Mouse (Mus musculus): ENCODE results near the gene Clasrp.

Clasrp gene

DNA sequence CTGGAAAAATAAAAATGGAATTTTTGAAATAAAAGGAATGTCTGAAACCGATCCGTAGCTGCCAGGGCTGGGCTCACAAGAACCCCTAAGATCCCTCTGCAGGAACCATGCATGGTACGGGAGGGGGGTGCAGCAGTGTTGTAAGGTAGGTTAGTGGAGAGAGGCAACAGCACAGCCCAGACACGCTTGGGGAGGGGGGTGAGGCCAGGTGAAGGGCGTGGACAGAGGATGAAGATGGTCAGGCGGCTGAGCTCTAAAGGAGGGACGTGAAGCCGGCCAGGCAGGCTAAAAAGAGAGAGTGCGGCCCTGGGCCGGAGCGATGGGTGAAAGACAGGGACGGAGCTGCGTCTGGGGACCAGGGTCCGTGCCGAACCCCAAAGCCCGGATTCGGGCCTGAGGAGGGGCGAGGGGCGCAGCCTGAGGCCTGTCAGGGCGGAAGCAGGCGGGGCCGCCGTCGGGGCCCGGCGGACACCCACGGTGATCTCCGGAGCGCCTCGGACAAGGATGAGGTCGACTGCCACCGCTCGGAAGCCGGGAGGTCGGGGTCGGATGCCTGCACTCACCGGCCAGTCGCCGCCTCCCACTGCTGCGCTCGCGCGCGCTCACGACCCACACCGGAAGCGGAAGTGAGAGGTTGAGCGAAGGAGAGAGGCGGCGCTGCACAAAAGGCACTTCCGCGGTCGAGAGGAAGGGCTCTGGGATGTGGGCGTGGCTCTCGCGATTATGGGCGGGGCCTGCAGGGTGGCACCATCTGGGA lies at the start of gene Clasrp:
TSS of gene Clasrp (minus strand) at position 638 of the 757 bp plus-strand sequence.
- DNase-seq, result peak; percentile 93 to 95

DNA sequence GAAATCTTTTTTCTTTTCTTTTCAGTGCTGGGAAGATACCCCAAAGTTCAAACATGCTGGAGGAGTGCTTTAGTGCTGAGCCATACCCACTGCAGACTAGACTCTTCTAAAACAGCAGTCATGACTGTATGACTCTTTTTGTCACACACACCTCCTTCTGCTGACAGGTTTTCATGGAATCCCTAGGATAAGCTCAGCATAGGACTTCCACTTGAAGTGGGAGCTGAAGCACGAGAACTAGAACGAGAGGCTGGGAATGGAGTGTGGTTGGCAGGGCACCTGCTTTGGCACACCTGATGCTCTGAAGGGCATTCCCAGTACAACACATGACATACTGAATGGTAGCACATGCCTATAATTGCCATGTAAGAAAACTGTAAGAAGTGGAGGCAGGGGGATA lies 48.3 kb upstream of the Clasrp start:
- DNase-seq, result no peak

DNA sequence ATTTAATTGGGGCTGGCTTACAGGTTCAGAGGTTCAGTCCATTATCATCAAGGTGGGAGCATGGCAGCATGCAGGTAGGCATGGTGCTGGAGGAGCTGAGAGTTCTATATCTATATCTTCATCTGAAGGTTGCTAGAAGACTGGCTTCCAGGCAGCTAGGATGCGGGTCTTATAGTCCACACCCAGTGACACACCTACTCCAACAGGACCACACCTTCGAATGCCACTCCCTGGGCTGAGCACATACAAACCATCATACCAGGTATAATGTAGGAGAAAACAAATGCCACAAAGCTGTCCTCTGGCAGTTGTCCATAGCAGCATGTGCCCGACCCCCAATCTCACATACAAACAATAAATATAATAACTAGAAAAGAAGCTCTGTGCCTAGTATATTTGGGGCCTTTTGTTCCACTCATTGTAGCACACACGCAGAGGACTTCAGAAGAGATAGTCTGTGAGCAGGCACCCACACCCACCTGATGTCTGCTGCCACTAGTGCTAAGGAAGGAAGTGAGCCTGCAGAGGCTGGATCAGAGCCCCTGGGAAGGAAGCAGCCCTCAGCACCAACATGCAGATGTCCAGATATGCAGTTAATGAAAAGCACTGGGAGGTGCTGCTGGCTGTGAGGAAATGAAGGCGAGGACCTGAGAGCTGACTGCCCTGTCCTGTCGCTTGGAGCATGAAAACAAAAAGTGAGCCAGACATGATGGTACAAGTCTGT lies 46.9 kb upstream of the Clasrp start:
- no peak for DNase-seq

DNA sequence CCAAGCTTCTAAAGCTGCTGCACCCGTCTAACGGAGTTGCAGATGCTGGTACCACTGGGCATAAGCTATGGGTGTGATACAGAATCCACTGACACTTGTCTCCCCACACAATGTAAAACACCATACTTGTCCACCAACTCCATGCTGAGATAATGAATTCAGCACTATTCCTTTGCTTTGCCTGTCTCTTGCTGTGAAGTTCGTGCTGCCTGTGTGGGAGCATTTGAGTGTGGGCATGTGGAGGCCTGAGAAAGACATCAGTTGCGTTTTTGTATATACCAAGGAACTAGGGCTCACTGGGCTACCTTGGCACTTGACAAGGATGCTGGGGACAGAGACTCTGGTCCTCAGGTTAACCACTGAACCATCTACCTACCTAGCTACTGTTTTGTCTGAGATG lies 36.9 kb upstream of the Clasrp start:
- DNase-seq, result no peak

DNA sequence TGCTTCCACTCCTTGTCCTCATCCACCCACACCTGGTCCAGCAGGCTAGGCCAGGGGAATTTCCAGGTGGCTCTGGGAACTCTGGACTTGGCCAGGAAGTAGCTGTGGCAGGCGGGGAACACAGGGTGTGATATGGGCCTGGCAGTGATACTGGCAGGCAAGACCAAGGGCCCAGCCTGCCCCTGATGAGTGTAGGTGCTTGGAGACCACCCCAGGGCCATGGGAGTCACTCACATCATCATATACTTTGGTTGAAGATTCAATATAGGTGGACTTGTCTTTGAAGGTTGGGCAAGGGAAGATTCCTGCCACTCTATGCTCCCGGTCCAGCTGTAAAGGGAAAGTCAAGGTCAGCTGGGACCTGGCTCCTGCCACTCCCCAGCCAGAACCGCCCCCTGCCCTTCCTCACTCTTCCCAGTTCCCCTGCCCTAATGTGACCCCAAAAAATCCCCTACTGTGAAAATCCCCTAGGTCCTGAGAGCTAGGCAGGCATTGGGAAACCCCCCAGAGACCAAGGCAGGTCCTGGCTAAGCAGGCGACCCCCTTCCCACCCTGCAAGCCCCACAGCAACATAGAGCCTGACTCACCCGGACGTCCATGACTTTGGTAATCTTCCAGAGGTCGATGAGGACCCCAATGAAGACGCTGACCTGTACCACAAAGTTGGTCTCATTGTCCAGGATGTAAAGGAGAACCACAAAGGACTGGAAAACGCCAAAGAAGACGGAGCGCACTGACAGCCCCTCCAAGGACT lies 31.0 kb upstream of the Clasrp start:
- no peak for DNase-seq

DNA sequence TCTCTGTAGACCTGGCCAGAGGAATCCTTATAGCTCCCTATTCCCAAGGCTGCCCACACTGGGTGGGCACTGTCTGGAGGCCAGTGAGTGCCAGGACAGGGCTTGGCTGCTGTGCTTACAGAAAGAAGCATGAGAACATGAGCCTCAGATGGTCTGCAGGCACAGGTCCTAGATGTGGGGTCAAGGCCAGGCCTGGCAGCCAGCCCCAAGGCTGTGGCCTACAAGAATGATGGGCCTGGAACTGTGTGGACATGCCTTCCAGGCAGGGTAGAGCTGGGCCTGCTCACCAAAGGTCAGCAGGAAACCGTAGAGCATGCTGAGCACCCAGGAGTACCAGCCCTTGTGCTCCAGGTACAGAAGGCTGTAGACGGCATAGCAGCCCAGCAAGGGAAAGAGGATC lies 30.3 kb upstream of the Clasrp start:
- DNase-seq, result no peak

DNA sequence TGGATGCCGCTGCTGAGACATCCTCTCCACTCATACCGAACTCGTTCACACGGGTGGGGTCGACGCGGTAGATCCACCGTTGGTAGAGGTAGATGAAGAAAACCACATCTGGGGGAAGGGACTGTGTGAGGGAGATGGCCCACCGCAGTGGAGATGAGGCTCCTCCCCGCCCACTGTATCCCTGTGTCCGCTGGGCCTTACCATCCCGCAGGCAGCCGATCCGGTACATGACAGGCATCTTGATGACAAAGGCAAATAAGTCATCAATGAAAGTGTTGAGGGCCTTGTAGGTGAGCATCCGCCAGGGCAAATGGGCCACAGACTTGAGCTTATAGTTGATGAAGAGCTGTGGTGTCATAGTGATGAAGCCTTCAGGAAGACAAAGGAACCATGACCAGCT lies 29.6 kb upstream of the Clasrp start:
- DNase-seq, result no peak

DNA sequence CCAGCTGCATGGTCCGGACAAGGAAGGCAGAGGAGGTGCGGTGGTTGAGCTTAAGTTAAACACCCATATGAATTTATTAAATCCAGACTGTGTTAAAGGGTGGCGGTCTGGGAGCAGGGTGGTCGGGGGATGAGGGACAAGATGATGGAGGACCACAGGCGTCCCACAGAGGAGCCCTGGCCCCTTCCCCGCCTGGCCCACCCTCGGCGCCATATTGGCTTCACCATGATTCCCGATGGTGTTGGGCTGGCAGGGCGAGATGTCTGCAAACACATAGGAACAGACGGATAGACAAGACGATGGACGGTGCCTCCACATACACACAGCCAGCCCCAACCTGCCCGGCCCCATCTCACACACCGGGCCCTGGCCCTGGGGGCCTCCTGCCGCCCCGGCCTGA lies 28.9 kb upstream of the Clasrp start:
- DNase-seq, result no peak

DNA sequence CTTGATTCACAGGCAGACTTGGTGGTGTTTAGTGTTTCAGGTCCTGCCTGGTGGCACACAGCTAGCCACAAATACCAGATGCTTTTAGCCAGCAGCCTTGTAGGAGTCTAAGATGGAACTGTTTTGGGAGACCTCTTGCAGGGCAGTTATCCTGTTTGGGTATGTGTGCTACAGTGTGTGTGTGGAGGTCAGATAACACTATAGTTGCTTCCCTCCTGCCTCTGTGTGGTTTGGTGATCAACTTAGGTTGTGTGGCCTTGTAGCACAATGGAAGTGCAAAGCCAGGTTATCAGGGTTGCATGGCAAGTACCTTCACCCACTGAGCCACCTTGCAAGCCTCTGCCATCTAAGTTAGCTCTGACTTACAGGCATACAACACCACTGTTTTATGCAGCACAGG lies 28.4 kb upstream of the Clasrp start:
- no peak for DNase-seq

DNA sequence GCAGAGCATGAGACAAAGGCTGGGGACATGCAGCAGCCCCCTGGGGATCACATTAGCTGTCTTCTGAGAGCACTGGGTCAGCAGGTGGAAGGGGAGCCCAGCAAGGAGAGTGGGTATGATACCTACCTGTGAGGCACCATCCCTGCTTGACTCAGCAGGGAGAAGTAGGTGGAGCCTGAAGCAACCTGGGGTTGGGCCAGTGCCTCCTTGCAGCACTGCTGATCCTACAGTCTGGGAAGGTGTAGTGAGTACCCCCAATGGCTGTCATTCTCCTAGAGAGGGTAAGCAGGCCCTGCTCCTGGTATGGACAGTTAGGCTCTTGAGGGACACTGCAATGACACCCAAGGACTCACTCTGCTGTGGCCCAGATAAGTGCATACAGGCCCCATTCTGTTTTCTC lies 28.0 kb upstream of the Clasrp start:
- no peak for DNase-seq

DNA sequence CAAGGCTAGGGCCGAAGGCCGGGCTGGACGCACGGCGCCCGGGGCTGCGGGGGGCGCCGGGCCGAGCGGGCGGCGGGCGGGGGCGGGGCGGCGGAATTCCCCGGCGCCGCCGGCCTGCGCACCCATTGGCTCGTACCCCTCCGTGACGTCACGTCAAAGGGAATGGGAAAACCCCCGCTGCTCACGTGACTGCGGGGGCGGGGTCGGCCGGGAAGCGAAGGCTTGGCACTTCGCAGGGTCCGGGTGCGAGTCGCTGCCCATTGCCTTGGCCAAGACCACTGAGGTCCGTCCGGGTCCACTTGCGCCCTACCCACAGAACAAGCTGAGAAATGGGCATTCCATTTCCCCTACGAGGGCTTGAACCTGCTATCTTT lies 25.1 kb upstream of the Clasrp start, which contains the start of gene Relb:
TSS of gene Relb (minus strand) at position 78 of the 374 bp plus-strand sequence.
- DNase-seq, result peak; percentile 84 to 88

DNA sequence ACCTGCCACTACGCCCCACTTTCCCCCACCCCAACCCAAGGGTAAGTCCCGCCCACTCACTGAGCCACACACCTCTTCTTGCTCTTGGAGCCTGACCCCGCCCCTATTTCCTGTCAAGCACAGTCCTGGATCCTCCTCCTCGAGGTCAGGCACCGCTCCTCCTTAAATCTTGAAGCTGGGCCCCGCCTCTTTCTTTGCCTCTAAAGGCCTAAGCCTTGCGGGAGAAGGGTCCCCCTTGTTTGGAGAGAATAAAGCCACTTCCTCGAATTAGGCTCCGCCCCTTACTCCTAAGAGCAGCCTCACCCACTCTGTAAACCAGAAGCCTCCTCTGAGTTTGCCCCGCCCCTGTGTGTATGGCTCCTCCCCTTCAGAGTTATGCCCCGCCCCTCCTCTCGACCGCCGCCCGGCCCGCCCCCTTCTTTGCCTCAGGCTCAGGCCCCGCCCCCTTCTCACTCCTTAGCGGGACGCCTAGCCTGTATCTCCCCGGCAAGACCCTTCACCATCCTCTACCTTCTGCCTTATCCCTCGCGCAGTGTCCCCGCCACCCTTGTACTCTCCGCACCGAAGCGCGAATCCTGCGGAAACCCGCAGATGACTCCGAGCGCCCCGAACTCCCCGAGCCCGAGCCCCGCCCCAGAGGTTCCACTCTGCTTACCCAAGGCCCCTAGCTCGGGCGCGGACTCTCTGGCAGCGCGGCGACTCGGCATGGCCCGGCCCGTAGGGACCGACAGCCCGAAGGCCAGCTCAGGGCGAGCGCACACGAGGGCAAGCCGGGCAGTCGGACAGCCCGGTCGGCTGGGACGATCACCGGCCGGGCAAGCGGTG lies 24.5 kb upstream of the Clasrp start:
- peak; percentile 75 for DNase-seq

DNA sequence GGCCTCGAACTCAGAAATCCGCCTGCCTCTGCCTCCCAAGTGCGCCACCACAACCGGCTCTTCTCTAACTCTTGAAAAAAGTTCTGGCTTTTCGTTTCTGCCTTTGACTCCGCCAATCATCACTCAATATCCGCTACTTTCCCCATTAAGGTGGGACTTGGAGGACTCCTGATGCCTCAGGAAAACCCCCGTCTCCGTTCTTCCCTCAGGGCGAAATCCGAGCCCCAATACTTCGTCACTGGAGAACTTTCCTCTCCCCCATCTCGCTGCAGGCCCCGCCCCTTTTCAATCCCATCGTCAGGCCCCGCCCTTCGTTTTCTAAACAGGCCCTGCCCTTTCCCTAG lies 23.9 kb upstream of the Clasrp start:
- DNase-seq, result no peak

DNA sequence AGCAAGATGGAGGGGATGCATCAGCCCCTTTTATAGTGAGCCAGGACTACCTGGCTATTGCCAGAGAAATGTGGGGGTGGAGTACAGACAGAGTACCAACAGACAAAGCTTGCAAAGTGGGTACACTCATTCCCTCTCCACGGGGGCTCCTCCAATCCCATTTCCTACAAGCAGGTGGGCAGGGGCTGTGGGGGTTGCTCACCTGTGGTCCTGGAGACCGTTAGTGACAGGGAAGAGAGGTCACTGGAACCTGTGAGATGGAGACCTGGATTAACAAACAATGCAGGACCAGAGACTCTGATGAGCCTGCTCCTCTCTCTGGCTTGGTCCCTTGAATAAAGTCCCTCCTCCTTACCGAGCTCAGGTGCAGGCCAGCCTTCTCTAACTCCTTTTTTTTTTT lies 23.4 kb upstream of the Clasrp start:
- DNase-seq, result no peak

DNA sequence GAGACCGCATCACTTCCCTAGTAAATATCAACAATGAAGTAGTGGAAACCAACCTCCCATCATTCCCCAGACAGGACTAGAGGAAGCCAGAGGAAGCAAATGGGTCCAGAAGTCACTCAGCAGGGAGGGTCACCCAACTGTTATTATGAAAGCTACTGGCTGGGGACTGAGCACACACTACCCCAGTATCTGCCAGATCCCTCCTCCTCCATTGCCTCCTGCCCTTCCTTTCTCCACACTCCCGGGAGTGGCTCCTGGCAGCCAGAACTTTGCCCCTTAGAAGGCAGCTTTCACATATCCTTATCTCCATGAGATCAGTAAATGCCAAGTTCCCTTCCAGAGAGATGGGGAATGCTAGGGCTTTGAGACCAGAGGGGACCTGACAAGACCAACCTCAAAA lies 19.1 kb upstream of the Clasrp start:
- no peak for DNase-seq

DNA sequence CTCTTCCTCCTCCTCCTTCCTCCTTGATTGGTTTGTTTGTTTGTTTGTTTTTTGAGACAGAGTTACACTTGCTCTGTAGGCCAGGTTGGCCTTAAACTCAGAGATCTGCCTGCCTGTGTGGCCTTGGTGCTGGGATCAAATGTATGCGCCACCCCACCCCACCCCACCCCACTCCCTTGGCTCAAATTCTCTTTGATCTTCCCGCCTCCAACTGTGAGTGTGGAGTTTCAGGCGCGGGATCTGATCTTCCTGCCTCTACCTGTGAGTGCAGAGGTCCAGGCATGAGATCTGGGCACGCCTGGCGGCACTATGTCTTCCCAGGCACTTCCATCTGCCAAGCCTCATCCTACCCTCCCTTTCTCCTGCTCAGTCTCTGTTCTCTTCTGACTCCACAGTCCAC lies 18.0 kb upstream of the Clasrp start:
- no peak for DNase-seq

DNA sequence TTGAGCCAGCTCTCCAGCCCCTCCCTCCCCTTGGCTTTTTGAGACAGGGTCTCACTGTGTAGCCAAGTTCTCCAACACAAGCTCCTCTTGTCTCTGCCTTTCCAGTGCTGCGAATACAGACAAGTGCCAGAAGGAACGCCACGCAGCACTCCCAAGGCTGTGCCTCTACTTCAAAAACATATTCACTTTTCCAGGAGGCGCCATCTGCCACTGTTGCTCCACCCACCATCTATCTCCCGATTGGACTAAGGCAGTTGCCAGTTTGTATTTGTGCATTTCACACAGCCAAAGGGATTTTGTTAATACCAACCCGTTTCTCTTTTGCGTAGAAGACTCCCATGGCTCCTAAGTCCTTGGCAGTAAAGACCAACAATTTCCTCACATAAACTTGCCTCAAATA lies 16.5 kb upstream of the Clasrp start:
- no peak for DNase-seq

DNA sequence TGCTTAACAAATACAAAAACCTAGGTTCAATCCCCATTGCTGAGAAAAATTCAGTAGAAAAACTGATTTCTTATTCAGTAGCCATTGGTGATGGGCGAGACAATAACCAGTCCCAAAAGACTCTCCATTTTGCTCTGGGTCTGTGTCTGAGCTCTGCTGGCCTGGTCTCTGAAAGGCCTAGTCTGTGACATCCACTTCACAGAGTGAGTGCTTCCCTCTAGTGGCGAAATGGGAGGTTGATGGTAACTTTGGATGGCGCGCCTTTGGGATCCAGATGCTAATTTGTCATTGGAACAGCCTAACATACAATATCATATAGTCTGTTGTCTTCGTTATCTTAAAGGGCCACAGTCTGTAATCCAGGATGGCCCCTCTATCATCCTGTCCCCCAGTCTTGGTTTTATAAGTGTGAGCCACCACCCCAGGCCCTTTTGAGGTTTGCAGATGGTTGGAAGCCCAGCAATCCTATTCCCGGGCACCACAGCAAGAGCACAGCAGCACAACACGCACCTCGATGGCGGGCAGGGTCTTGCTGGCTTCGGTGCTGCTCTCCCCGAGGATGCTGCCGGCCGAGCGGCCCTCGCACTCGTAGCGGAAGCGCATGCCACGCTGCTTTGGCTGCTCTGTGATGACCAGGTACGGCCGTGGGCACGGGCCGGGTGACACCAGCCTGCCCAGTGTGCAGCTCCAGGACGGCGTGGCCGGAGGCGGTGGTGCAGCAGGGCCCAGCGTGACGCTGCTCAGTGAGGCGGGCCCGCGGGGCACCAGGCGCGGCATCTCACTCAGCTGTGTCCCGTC lies 14.9 kb upstream of the Clasrp start:
- peak; percentile 71 to 82 for DNase-seq

DNA sequence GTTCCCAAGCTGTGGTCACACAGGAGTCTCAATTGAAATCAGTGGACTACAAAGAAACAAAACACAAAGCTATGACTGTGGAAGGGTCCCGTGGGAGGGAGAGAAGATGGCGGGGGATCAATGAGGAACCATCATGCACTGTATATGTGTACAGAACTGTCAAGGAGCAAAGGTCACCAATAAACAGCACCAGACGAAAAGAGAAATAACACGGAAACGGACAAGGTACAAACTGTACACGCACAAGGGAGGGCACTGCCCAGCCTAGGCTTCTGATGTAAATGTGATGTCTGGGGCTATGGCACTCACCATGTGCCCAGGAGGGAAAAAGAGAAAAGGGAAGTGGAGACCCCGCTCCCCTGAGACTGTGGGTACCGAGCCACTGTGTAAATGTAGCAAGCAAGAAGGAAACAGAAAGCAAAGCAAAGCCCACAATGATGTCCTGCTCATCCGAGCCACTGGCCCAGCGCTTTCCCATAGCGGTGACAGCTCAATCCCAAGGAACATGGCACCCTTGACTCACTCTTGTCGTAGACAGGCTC lies 10.8 kb upstream of the Clasrp start:
- DNase-seq, result no peak

DNA sequence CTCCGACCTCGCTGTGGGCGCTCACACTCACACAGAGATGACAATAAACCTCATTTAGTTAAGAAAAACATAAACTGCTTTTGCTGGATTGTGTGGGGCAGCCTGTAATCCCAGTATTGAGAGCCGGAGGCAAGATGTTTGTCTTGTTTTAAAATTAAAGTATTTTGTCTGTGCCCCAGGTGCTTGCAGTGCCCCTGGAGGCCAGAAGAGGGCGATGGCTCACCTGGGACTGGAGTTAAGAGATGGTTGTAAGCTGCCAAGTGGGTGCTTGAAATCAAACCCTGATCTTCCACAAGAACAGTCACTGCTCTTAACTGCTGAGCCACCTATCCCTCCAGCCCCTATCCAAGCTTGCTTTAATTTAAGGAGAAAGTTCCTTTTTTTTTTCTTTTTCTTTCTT lies 6.7 kb upstream of the Clasrp start:
- DNase-seq, result no peak

DNA sequence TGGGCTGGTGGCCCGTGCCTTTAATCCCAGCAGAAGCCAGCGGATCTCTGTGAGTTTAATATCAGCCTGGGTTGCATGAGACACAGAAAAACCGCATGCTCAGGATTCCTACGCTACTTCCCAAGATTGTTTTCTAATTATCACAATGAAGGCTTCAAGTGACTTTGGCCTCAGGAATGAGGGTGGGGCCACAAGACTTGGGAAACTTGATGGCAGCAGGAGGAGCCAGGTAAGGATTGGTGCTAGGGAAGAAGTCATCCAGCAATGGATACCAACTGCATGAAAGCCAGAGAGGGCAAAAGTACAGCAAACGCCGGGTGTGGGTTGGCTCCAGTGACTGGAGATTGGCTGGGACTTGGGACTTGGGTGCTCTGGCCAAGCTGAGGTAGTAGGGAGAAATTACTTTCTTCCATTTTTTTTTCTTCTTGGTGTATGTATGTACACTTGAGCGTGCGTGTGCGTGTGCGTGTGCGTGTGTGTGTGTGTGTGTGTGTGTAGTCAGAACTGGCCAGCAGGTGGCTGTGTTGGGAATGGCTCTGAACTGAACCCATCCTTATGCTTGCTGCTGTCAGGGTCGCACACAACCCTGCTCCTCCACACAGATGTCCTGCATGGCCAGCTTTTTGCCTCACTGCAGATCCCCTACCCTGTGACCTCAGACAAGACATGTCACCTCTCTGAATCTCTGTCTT lies 5.5 kb upstream of the Clasrp start:
- no peak for DNase-seq

All from cerebellum, postnatal 36 days (tissue).